Mouse (Mus musculus): Measurements from ENCODE around the gene Elmo3.
A peak's percentile ranks its signal among the peaks of the same experiment; 100 is the strongest.

Elmo3 gene

DNA sequence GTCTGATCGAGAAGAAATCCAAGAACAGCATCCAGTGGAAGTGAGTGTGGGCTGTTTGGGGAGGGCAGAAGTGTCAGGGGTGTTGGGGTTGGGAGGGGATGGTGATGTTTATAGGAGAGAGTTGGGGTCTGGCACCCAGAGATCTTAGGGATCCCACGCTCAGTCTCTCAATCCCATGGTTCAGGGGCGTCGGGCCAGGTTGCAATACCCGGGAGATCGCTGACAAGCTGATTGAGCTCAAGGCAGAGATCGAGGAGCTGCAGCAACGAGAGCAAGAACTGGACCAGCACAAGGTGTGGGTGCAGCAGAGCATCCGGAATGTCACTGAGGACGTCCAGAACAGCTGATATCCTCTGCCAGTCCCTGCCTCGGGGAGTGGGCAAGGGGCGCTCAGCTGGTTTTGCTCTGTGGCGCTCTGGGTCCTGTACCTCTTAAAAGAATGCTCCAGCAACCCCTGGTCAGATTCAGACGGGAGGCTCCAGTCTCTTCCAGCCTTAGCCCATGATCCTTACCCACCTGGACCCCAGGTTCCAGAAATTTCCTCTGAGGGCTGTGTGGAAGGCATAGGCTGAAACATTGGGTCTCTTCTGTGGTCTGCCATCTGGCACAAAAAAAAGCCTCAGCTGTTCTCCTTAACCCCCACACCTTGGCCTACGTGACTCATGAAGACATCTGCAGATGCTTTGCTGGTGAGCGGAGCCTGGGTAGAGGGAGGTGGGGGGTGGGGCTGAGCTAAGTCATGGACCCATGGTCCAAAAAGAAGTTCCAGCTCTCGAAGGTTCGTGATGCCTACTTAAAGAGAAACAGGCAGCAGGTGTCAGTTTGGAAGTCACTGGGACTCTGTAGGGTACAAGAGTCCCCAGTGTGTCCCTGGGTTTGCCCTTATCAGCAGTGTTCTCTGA, 6.8 kb upstream of the Elmo3 start:
- no peak for DNase-seq (ENCODE audit: low spot score)

DNA sequence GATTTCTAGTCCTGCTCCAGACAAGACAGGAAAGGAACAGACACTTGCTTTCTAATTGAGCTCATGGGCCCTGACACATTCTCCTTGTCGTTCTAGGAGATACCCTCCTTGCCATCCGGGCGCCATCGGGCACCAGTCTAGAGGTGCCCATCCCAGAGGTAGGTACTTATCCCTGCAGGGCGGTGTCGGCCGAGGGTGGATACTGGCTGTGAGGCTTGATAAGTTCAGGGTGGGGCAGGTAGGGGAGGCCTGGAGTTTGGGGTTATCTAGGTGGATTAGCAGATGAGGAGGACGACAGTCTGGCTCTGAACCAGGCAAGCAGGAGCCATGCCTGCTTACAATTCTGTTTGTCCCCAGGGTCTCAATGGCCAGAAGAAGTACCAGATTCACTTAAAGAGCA, 5.4 kb upstream of the Elmo3 start:
- no peak for DNase-seq (ENCODE audit: low spot score)

- no peak for DNase-seq (ENCODE audit: low spot score)
Observed at GRCm38 (mm10) chr8:105303396-105303795, 2.0 kb upstream of the Elmo3 start.

DNA sequence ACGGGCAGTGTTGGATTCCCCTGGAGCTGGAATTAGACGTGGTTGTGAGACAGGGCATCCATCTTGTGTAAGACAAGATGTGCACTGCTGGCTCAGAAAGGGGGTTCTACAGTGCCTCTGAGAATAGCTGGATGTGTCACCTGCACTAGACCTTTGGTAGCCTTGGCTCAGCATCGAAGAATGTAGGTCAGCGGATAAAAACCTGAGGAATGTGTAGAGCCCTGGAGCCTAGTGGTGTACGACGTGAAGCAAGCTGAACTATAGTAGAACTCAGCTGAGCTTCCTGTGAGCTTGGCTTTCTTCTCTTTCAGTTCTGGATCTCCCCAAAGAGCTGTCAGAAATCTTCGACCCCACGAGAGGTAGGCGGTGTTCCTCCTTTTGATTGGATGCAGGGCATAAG, 1.5 kb upstream of the Elmo3 start:
- no peak for DNase-seq (ENCODE audit: low spot score)

- DNase-seq (ENCODE audit: low spot score): no peak
Observed at GRCm38 (mm10) chr8:105304325-105305210, 833 bp upstream of the Elmo3 start.

GRCm38 (mm10) chr8:105306146-105306691, 818 bp downstream of the Elmo3 start:
- DNase-seq (ENCODE audit: low spot score): no peak

DNA sequence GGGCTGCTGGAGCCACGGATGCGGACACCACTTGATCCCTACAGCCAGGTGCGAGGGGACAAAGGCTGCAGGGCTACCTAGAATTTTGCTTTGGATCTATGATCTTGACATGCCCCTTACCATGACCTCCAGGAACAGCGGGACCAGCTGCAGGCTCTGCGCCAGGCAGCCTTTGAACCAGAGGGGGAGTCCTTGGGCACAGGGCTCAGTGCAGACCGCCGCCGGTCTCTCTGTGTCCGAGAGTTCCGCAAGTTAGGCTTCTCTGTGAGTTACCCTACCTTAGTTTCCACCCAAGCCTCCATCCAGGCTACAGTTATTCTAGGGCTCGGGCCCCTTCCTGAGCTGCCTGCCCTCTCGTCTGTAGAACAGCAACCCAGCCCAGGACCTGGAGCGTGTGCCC, 2.3 kb downstream of the Elmo3 start:
- DNase-seq (ENCODE audit: low spot score): peak; percentile 7

- DNase-seq (ENCODE audit: low spot score): no peak
Observed at GRCm38 (mm10) chr8:105308428-105308827, 3.0 kb downstream of the Elmo3 start.

DNA sequence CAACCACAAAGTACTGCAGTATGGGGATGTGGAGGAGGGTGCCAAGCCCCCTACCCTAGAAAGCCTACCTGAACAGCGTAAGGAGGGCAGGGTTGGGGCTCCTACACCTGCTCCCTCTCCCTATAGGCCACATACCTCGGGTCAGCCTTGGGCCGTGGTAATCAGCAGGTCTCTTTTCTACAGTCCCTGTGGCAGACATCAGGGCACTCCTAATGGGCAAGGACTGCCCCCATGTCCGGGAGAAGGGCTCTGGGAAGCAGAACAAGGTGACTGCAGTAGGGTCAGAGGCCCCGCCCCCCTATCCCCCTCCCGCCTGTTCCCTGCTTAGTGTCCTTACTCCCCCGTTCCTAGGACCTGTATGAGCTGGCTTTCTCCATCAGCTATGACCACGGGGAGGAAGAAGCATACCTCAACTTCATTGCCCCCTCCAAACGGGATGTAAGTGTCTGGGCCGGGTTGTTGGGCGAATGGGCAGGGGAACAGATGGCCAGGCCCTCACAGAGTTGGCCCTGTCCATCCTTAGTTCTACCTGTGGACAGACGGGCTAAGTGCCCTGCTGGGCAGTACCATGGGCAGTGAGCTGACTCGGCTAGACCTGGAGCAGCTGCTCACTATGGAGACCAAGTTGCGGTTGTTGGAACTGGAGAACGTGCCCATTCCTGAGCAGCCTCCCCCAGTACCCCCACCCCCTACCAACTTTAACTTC, 3.9 kb downstream of the Elmo3 start:
- no peak for DNase-seq (ENCODE audit: low spot score)

DNA sequence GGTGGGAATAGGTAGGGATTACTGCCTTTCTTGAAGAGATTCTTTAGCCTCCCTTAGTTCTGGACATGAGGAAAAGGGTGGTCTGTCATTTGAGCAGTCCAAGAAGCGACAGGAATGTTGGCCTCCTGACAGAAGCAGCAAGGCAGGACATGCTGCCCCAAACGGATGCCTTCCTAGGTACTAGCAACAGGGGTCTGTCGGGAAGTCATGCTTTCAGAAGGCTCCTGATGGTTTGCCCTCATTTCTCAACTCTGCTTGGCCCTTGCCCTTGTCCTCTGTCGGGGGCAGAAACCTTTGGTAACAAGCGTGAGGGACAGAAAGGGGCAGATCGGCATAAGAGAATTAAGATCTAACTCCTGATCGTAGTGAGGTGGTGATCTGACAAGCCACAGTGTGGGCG, 4.7 kb downstream of the Elmo3 start:
- no peak for DNase-seq (ENCODE audit: low spot score)

- no peak for DNase-seq (ENCODE audit: low spot score)
Observed at GRCm38 (mm10) chr8:105311718-105312117, 6.3 kb downstream of the Elmo3 start.

DNA sequence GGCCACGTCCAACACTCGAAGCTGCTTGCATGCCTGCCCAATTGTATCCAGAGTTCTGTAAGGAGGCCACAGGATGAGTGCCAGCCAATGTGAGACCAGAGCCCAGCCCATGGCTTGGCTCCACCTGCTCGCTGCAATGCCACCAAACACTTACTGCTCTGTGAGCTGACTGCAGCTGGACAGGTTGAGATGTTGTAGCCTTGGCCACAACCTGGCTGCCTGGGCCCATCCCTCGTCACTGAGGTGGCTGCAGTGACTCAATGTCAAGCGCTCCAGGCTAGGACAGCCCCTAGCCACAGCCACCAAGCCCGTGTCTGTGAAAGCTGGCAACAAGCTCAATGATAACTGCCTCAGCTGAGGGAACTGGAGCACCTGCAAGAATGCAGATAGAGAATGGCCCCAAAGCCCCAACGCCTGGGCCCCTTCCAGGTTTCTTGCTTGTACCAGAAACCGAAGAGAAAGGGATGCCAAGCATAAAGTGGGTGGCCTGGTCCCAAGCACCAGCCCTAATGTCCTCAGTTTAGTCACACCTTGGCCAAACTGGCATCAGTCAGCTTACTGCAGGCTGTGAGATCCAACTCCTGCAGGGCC, 7.6 kb downstream of the Elmo3 start:
- DNase-seq (ENCODE audit: low spot score): peak; percentile 3

- DNase-seq (ENCODE audit: low spot score): no peak
Observed at GRCm38 (mm10) chr8:105313622-105314402, 8.4 kb downstream of the Elmo3 start.

- no peak for DNase-seq (ENCODE audit: low spot score)
Observed at GRCm38 (mm10) chr8:105315073-105315769, 9.8 kb downstream of the Elmo3 start.

DNA sequence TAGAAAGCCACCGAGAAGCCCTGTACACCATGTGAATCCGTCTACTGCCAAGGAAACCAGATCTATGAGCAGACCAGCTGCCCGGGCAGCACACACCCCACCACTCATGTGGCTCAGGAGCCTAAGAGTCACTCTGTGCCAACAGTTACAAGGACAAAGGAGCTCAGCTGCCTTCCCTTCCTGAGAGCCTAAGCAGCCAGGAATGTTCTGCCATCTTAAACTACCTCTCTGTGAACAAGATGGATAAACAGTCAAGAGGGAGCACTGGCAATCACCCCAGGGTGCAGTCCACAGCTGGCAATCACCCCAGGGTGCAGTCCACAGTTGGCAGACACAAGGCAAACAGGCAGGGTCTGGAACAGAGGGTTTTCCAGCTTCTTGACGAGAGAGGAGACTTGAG, 12.5 kb downstream of the Elmo3 start:
- DNase-seq (ENCODE audit: low spot score): no peak

DNA sequence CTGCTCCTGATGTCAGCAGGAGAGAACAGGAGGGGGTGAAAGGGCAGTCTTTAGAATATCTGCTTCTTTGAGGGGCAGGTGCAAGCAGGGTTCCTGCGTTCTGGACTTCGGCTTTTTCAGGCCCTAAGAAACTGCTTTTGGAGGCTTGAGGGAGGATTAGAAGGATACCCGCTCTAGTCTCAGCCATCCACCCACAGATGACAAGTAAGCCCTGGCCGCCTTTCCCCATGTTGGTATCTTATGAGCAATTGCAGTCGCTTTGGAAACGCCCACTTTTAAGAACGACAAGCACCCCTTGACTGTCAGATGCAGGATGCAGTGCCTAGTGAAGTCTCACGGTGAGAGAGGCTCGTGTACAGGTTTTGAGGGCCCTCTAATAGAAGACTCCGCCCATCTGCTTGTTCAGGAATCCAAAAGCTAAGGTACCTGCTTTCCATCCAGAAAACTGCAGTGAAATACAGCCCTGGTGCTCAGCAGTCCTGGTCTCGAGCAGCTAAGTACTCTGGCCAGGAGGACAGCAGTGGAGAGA, 13.3 kb downstream of the Elmo3 start:
- no peak for DNase-seq (ENCODE audit: low spot score)

DNA sequence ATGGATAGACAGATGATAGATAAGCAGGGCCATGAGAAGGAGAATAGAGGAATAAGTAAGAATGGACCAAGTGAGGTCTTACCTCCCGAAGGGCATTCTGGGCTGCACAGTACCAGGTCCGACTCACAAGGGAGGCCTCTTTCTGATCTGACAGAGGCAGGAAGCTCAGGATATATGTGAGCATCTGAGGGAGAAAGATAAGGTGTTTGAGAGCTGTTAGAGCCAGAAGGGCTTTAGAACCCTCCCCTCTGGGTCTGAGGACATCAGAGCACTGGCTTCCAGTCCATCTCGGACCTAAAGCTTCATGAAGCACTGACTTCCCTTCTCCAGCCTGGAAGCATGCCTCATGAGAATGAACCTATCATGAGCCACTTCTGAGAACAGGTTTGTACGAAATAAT, 17.8 kb downstream of the Elmo3 start:
- DNase-seq (ENCODE audit: low spot score): no peak

DNA sequence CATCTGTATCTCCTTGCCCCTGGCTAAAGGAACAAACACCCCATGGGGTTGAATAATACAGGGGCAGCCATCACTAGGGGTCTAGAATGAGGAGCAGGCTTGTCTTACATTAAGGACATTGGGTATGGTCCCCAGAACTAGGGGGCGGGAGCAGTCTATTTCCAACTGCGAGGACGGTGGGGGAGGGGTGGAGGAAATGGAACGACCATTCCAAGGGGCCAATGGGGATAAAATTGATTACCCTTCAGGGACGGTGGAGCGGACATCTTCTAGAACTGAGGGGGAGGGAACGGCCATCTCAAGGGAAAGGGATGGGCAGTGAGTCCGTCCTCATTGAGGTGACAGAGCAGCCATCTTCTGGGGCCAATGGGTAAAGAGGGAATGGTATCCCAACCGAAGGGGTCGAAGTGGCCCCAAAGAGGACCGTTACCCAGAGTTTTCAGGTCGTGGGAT, 20.3 kb downstream of the Elmo3 start:
- no peak for DNase-seq (ENCODE audit: low spot score)

GRCm38 (mm10) chr8:105326141-105326672, 20.8 kb downstream of the Elmo3 start, which contains the start of the genes Lrrc29 and Tmem208:
Gene Lrrc29, minus strand, starts transcription at chr8:105326278.
Gene Tmem208, plus strand, starts transcription at chr8:105326354.
- peak; percentile 96 for DNase-seq (ENCODE audit: low spot score)

All from ovary, postnatal 36 days (tissue).